Mouse (Mus musculus) granulocyte monocyte progenitor cell, adult 5-6 weeks (primary cell): Measurements from ENCODE around the gene Nlrx1. TPM values are rescaled to one million over a fixed set of nuclear protein-coding genes. Genes with fewer than 3 reads are reported as not detected.

Experiments used
- ATAC-seq: replicated peaks from 2 replicates; pipeline ENCODE4 v1.8.0; 2016; ENCODE audit warnings: mild to moderate bottlenecking, moderate TSS enrichment, inconsistent platforms; ENCODE audit not compliant: poor library complexity, severe bottlenecking
- total RNA-seq, 2 experiments: library from RNA; stranded (forward) in 1 of 2; stranded (reverse) in 1 of 2; fragments of 200-712, 200-1000 nt in 1 of 2; fragments of >200 nt in 1 of 2; fragmentation: Nextera tagmentation in 1 of 2; gene quantifications; 2 replicates each; pipeline ENCODE4 v1.2.3; 2014 to 2017

Gene Nlrx1
- total RNA-seq, 2 experiments from 2014 or later = 4.9 to 8.4 TPM

DNA sequence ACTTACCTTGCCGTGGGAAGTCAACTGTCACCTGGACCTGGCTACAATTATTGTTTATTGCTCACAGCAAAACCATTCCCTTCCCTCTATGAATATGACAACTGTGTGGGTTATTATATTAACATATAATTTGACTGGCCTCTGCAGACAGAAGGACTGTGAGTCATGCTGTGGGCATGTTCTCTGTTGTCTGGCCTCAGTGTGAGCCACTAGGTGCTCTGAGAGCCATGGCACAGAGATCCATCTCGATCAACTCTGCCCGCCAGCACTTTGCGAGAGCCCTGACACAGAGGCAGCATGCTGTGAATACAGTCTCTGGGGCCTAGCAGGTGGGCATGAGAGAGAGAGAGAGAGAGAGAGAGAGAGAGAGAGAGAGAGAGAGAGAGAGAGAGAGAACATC lies 1.6 kb upstream of the Nlrx1 start:
- no peak for ATAC-seq

DNA sequence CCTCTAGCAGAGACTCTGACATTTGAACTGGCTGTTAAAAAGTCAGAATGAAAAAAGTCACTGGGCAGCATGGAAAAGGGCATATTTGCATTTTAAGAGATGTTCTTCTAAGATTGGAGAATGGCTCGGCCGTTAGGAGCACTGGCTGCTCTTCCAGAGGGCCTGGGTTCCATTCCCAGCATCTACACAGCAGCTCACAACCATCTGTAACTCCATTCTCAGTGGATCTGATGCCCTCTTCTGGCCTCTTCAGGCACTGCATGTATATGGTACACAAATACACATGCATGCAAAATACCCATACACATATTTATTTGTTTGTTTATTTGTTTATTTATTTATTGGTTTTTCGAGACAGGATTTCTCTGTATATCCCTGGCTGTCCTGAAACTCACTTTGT lies 678 bp upstream of the Nlrx1 start:
- no peak for ATAC-seq

DNA sequence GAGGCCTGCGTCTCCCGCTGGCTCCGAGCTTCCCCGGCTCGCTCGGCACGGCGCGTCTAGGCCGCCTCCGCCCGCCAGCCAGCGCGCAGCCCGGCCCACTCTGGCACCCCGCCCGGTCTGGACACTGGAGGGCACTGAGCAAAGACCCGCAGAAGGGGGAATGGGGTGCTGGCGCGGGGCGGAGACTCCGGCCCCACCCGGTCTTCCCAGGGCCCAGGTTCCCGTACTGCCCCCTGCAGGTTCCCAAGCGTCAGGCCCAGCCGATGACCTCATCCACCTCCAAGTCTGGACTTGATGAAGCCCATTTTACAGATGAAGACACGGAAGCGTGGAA lies 405 bp downstream of the Nlrx1 start:
- peak; percentile 80 for ATAC-seq

DNA sequence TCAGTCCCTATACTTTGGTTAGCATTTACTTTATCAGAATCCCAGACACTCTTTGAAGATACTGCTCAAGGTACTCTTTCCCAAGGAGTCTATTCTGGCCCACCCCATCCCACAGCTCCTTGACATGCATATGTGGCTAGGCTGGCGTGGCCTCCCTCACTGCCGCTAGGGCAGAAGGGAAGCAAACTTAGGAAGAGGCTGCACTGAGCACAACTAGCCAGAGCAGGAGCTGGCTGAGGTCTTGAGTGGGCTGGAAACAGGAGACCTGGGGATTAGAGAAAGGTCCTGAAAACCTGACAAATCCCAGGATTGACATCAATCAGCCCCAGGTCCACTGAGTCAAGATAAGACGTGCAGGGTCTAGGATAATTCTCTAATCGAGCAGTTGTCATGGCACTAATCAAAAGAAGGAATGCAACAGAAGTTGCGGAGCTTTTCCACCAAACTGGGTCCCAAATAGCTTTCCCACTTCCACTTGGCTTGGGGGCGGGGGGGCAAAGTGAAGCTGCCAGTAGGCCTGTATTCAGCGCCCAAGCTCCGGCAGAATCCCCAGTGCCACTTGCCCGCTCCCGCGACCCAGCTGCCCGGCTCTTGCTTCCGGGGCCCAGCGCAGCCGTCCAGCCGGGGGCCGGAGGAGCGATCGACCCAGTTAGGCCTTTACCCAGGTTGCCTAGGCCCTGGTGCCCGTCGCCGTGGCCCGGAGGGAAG lies 926 bp downstream of the Nlrx1 start:
- ATAC-seq = no peak

DNA sequence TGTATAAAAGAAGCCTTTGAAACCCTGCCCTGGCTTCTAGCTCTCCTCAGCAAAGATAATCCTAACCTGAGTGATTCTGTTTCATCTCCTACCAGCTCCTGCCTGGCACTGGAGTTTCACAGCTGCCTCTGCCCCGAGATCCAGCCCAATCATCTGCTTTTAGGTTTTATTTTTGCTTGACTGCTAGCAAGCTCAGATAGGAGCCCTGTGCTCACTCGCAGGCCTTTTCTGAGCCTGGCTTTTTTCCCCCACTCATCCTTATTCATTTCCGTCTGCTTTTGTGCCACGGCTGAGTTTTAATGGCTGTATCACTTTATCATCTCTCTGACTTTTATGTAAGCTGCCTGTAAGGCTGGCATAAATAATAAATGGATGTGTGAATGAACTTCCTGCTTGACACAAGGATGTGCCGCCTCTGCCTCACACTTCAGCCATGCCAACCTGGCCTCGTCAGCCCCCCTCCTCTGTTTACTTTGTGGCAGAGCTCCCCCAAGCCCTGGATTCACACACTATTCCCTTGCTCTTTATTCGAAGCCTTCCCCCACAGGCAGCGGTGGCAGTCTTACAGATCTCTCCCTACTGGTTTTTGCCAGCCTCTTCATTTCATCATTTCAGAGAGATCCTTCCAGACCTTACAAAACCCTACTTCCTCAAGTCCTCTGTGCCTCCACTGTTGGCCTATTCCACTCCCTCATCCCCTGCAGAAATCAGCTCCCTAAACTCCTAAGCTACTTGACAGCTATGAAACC lies 1.7 kb downstream of the Nlrx1 start:
- peak; percentile 40 for ATAC-seq

DNA sequence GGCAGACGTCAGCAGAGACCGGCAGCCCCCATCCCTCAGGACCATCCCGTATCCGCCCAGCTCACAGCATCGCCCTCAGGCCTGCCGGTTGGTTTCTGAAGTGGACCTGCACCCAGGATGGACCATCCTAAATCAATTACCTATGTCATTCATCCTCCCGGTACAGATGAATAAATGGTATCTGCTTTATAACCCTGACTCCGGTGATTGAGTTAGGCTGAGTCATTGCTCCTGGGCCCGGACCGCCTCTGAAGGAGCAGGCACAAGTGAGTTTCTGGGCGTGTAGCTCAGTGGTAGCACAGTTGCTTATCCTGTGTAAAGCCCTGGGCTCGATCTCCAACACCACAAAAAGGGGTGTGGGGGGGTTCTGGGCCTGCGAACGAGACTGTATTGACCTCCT lies 7.0 kb downstream of the Nlrx1 start:
- no peak for ATAC-seq

DNA sequence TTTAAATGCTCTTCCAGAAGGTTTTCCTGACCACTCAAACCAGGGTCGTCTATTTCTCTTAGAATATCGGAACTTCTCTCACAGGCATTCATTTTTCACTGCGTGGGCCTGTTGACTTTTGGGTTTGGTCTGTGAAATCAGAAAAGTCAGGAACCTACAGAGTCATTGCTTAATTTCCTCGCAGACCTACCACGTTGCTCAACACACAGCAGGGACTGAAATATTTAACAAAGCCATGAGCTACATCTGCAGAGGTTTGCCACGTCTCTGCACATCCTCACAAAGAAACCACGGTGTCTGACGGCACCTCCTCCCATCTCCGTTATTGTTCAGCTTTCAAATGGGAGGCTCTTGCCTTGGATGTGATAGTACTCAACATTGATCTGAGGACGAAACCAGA lies 9.4 kb downstream of the Nlrx1 start:
- peak; percentile 78 for ATAC-seq

DNA sequence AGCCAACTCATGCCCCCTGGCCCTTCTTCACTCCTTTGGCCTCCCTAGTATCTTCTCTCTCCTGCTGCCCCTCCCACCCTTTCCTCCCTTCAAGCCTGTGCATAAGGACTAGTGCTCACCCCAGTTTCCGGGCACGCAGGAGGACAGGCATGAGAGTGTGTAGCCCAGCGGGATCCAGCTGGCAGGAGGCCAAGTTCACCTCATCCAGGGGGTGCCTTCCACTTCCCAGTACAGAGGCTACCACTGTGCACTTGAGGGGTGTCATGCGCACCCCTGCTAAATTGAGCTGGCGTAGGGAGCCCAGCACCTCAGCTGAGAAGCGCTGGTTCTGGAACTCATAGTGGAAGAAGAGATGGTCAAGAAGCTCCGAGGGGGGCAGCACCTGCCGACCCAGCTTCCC lies 12.2 kb downstream of the Nlrx1 start:
- no peak for ATAC-seq

DNA sequence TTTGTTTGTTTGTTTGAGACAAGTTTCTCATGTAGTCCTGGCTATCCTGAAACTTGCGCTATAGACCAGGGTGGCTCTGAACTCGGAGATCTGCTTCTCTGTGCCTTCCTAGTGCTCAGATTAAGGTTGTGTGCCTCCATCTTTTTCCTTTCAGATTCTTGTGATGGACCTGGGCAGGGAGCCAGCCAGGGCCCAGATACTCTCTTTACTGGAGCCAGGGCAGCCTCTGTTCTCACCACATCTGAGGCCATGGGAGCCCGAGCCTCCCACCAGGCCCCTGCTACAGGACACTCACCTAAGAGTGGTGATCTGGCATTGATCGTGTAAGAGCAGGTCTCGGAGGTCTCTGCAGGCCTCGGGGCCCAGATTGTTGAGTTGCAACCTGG lies 13.3 kb downstream of the Nlrx1 start:
- ATAC-seq = no peak

DNA sequence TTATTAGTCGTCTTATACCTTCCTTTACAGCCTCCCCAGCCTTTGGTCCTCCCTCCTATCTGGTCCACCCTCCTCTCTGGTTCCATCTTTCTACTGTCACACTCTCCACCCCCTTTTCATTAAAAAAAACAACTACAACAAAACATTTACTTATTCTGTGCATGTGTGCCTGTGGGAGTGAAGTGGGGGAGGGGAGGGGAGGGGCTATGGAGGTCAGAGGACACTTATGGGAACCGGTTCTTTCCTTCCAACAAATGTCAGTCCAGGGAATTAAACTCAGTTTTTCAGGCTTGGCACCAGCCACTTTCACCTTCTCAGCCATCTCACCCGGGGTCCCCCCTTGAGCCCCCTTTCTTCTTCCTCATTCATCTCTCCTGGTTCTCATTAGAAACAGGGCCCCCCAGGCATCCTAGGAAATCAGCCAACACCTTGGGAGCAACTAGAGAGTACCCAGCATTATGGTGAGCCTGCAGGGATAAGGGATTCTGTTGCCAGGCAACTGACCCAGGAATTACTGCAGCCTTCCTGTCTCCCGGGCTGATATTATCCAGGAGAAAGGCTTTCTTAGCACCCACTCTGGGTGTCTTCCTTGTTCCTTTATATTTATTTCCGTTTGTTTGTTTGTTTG lies 13.8 kb downstream of the Nlrx1 start:
- no peak for ATAC-seq

DNA sequence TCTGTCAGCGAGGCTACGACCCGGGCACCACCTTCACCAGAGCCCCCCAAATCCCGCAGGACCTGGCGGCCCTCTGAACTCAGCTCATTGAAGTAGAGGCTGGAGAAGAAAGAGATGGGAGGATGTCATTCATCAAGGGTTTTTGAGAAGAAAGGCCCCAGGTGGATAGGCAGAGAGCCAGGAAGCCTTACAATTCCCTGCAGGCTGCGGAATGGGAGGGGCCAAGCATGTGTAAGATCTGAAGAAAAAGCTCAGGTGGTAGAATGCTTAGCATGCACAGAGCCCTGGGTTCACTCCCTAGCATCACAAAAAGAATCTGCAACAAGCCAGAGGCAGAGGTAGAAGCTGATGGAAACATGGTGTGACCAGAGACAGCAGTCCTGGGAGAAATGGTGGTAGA lies 15.0 kb downstream of the Nlrx1 start:
- ATAC-seq = no peak

DNA sequence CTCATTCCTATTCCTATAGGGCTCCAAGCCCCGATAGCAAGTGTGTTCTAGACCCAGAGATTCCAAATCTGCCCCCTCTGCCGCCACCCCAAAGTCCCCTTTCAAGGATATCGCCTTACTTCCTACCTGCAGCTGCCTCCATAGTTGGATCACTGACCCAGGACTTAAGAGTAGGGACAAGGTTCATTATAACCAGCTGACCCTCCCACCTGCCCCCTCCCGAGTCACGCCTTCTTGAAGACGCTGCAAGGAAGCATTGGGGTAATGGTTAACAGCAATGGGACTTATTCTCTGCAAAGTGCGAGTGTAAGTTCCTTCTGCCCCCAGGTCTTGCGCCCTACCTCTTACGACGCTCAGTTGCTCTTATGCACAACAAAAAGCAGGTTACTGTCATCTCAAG lies 17.1 kb downstream of the Nlrx1 start, which contains the start of gene Pdzd3:
Pdzd3 (minus strand) TSS at position 158 of the 400 bp plus-strand sequence.
- no peak for ATAC-seq

DNA sequence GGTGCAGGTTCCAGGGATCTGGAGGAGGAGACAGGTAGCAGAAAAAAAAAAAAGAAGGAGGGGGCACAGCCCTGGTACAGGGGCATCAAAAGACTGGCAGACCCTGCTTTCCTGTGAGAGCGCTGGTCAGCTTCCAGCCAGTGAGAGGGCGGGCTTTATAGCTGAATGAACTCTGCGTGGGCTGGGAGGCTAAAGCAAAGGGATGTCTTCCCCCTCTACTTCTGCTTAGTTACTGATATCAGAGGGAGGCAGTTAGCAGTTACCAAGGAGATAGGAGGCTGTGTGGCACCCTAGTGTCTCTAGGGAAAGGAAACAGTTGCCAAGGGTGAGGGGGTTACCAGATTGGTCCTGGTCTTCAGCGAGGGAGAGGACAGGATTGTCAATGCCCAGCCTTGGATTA lies 18.0 kb downstream of the Nlrx1 start:
- ATAC-seq = no peak

DNA sequence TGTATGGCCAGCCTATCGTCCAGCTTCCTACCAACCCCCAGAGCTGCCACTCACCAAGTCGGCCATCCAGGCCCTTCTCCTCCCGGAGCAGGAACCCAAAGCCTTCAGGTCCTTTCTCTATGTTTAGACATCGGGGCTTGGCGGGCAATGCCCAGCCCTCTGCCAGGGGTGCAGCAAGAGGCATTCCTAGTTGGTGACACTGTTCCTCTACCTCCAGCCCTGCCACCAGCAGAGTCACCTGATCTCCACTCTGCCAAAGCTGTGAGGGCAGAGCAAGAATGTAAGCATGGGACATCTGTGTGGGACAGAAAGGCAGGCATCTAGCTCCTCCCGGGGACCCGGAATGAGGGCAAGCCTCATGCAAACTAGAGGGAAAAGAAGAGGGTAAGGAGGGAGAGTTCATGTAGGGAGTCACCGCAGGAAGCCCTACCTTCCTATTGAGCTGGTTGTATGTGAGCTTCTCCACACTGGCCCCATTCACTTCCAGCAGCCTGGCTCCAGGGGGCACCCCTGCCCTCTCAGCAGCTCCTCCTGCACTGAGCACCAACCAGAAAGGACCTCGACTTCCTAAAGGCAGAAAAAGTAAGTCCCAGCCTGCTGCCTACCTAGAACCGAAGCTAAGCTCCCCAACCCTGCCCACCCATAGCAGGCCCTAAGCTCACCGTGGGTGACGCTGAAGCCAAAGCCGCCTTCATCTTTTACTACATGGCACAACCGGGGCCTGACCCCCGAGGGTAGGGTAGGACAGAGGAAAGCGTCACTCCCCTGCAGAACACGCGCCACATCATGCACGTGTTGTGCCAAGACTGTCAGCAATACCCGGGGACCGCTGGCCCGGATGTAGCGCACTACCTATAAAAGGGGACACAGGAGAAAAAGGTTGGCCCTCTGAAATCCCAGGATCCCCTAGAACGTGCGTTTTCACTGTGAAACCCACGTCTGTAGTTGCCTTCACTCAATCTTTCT lies 18.9 kb downstream of the Nlrx1 start:
- ATAC-seq = peak; percentile 85

DNA sequence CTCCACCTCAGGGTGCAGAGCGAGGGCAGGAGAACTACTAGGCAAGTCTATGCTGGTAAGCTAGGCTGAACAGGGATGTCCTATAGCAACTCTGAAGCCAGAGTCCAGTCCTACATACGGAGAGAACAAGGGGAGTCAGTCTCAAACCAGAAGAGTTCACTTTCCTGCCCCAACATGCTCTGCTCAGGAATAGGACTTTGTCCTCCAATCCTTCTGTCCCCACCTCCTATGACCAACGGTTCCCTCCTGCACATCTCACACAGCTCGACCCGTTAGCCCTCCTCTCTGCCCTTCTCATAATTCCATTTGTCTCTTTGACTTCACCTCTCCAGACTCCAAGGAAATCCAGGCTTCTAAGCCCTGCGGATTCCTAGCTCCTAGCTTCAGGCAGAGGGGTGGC lies 20.5 kb downstream of the Nlrx1 start:
- no peak for ATAC-seq

DNA sequence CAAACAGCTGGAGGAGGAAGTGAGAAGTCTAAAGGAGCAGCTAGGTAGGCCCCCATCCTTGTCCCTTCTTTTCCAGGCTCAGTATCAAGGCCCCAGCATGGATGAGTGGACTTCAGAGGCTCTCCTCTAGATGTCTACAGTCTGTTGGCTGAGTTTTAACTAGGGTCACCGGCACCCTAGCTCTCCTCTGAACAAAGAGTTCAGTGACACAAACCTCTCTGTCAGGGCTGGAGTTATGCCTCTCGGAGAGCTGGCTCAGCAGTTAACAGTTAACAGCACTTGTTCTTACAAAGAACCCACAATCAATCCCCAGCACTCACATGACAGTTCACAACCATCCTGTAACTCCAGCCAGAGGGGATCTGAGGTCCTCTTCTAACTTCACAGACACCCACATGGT lies 24.8 kb downstream of the Nlrx1 start:
- ATAC-seq = no peak

DNA sequence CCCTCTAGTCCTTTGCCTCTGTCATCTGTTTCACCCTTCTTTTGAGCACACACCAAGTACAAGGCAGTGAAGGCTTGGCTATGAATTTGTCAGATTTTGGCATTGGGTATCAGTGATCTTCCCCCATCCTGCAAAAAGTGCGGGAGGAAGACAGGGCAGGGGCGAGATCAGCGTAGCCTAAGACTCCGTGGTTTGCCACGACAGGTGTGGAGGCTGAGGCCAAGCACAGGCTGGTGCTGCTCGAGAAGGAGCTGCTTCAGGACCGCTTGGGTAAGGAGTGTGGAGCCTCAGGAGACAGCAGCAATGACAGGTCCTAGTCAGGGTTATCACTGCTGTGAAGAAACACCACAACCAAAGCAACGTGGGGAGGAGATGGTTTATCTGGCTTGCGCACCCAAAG lies 27.0 kb downstream of the Nlrx1 start:
- no peak for ATAC-seq

DNA sequence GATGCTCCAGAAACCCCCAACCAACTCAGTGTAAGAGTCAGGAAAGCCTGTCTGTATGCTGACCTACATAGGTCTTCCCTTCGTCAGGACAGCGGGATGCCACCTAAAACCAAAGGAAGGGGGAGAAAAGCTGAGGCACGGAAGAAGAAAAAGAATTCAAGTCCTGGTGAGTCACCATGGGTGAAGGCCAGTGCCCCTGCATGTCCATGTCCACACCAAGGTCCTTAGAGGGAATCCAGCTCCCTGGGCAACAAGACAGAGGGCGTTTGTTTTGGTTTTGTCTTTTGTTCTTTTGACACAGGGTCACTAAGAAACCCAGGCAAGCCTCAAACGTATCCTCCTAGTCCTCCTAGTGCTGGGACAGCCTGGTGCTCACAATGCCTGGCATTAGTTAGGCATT lies 27.5 kb downstream of the Nlrx1 start:
- no peak for ATAC-seq

DNA sequence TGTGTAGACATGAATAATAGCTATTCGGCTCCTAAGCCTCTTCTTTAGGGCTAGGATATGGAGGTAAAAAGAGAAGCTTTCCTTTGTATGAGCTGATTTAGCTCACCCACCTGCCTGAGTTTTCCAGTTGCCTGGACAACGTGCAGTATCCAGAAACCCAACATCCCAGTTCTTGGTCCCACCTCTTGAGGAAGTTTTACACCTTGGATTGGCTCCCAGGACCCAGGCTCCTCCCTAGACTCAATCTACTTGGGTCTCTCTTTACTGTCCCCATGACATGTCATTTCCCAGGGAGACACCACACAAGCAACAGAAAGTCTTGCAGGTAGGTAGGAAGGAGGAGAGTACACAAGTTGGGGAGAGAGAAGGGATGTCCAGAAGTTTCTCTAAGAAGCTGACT lies 28.0 kb downstream of the Nlrx1 start, which contains the start of gene Ccdc153:
Ccdc153 (plus strand) TSS at position 278 of the 400 bp plus-strand sequence.
- no peak for ATAC-seq

DNA sequence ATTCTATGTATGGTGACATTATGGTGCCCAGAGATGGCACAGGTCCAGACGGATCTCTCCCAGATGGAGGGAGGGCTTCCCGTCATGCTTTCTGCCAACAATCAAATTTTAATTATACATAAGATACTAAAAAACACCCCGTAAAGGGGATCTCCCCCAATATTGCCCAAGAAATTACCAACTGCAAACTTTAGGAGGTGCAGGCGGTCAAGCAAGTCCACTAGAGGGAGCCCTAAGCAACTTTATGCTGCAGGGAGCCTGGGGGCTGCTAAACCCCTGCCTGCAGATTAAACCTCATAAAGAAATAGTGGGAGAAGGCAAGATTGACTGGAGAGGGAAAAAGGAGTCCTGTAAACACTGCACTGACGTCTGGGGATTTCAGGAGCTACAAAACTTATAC lies 29.0 kb downstream of the Nlrx1 start:
- peak; percentile 63 for ATAC-seq
